Mouse (Mus musculus) midbrain, embryonic 10.5 days (tissue): ENCODE data around the gene Csde1. TPM values are rescaled to one million over a fixed set of nuclear protein-coding genes. Genes with fewer than 3 reads are reported as not detected.

ENCODE experiments used
- DNase-seq: peaks from one replicate; pipeline ENCODE4 v3.0.0-alpha.2; 2017; ENCODE audit warnings: low spot score
- H3K27ac ChIP-seq: fragments of 300-500 bp; sonication (generic); replicated peaks from 2 replicates; pipeline ENCODE4 v1.5.1; 2016; ENCODE audit warnings: mild to moderate bottlenecking
- H3K27me3 ChIP-seq: fragments of 300-500 bp; sonication (generic); 2 replicates; pipeline ENCODE4 v1.6.1; 2016; ENCODE audit warnings: low read depth, mild to moderate bottlenecking; ENCODE audit not compliant: poor library complexity, severe bottlenecking
- H3K36me3 ChIP-seq: fragments of 300-500 bp; sonication (generic); 2 replicates; pipeline ENCODE4 v1.6.1; 2016; ENCODE audit warnings: mild to moderate bottlenecking, moderate library complexity
- H3K4me1 ChIP-seq: fragments of 300-500 bp; sonication (generic); 2 replicates; pipeline ENCODE4 v1.6.1; 2016
- H3K4me3 ChIP-seq: fragments of 300-500 bp; sonication (generic); 2 replicates; pipeline ENCODE4 v1.5.1; 2016; ENCODE audit warnings: mild to moderate bottlenecking, moderate library complexity
- H3K9me3 ChIP-seq: fragments of 300-500 bp; sonication (generic); replicated peaks from 2 replicates; pipeline ENCODE4 v1.6.1; 2016; ENCODE audit warnings: mild to moderate bottlenecking
- WGBS: fragments of 180-500 bp; shearing (Covaris S2); methylation state at CpG from one replicate; pipeline ENCODE4 v1.1.7; 2016; 5-methylcytosine and 5-hydroxymethylcytosine counted together
- polyA plus RNA-seq: library from polyadenylated mRNA; unstranded; fragments of >200 nt; fragmentation: Nextera tagmentation; extraction: Ambion mirVana; gene quantifications from 2 replicates; pipeline ENCODE4 v1.2.1, GENCODE M21; 2016

The Csde1 gene
- polyA plus RNA-seq, 1 experiment from 2014 or later, result 448 TPM

DNA sequence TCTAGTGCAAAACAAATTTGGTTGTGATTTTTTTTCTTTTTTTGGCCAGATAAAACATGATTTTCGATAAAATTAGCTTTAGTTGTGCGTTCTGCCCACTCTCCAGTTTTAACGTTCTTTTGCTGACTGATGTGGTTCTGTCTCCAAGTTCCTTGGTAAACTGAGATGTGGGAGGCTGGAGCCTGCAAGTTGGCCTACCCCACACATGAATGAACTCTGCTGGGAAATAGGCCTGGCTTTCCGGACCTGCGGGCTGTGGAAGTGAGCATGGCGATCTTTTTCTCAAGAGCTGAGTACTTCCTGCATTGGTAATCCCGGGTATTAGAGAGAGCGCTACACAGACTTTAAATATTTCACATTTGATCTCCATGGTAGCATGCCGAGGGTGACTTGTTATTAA is 55.6 kb downstream of the Csde1 start:
- WGBS, result 94% methylated on average over 9 of the region's 9 CpGs
- H3K27me3 ChIP-seq, result no peaks in the 10 kb centered on the region
- DNase-seq, result no peak

DNA sequence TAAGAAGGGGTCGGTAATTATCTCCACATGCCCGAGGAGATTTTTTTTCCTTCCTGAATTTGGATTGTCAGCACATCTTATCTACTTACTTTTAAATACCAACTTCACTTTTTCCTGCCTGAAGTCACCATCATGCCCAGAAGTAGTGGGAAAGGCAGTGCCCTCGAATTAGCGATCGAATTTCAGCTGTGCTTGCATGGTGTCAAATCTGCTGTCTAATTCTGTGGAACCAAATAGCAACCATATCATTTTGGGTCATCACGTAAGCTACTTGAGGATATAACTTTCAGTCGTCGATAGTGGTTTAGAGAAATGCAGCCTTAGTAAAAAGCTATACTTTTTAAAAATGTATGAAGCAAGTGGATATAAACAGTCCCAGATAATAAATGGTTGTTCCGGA is 56.2 kb downstream of the Csde1 start:
- H3K36me3 ChIP-seq, result no peaks in the 10 kb centered on the region
- H3K4me3 ChIP-seq, result no peak overlapping the region

More for the DNA sequence above, 55.6 kb downstream of the Csde1 start:
- Histone ChIP-seq H3K36me3 (no peaks in the 10 kb centered on the region), H3K27ac (no peak overlapping the region), H3K9me3 (no peaks in the 10 kb centered on the region), H3K4me3 (no peak overlapping the region), H3K4me1 (no peaks in the 10 kb centered on the region)

DNA sequence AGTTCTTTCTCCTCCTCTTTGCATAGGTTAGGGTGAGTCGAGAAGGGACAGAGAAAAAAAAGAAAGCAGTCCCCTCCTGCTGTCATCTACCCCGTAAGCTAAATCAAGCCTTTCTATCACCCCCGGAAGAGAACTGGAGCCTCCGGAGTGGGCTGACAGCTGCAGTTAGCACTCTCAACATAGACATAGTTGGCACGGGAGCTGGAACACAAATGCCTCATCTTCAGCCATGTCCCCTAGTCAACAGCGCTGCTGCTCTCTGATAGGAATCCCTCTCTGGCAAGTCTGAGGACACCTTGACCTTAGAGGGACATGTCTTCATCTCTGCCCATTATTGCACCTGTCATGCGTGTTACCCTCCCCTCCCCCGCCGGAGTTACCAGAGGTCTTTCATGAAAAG is 59.1 kb downstream of the Csde1 start:
- 86% methylated on average over 9 of the region's 9 CpGs for whole genome bisulfite sequencing
- Histone ChIP-seq H3K27me3 (no peaks in the 10 kb centered on the region), H3K4me1 (no peaks in the 10 kb centered on the region), H3K27ac (no peak overlapping the region), H3K4me3 (no peak overlapping the region), H3K36me3 (no peaks in the 10 kb centered on the region), H3K9me3 (no peaks in the 10 kb centered on the region)
- no peak for DNase-seq

More for the DNA sequence above, 56.2 kb downstream of the Csde1 start:
- no peaks in the 10 kb centered on the region for H3K27me3 ChIP-seq
- DNase-seq, result no peak
- WGBS, result 94% methylated on average over 9 of the region's 9 CpGs
- no peaks in the 10 kb centered on the region for H3K4me1 ChIP-seq
- no peaks in the 10 kb centered on the region for H3K9me3 ChIP-seq
- no peak overlapping the region for H3K27ac ChIP-seq

DNA sequence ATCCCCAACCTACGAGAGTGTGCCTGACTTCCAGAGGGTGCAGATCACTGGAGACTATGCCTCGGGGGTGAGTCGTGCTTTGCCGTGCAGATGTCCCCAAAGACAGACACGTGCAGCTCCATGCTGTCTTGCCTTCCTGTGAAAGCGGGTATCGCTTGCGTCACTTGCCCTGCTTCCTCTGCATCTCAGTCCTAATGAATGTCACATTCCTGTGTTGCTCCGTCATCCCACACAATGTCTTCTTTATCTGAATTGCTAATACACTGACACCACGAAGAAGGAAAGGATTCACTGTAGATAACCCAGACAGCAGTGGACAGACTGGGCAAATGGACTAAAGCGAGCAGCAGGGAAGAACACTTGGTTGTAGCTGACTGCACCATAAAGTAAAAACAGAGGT is 60.8 kb downstream of the Csde1 start:
- Histone ChIP-seq H3K27me3 (no peaks in the 10 kb centered on the region), H3K9me3 (no peaks in the 10 kb centered on the region), H3K4me3 (no peak overlapping the region), H3K36me3 (no peaks in the 10 kb centered on the region), H3K4me1 (no peaks in the 10 kb centered on the region), H3K27ac (no peak overlapping the region)
- WGBS, result 80% methylated on average over 11 of the region's 11 CpGs
- DNase-seq, result no peak

DNA sequence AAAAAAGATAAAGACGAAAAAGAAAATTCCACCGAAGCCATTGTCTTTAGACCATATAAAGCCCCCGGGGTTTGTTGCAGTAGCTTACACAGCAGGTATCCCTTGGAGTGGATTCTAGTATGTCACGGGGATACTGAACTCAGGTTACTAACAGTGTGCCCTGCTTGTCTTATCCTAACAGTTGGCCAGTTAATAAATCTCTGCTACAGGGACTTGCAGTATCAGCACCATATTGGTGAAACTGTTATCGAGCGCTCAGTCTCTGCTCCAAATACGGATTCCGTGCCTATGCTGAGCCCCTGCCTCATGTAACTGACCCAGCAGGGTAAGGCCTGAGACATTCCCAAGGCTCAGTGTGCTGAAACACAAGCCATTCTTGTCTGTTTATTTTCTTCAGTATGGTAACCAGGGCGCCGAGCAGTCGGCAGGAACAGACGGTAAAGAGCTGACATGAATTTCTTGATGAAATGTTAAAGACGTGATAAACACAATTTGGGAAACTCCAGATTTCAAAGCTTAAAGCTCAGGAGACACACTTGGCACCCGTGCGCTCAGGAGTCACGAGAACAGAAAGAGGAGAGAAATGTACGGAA is 61.7 kb downstream of the Csde1 start:
- H3K27me3 ChIP-seq, result no peaks in the 10 kb centered on the region
- DNase-seq, result no peak
- no peak overlapping the region for H3K27ac ChIP-seq
- H3K36me3 ChIP-seq, result no peaks in the 10 kb centered on the region
- H3K9me3 ChIP-seq, result no peaks in the 10 kb centered on the region
- H3K4me3 ChIP-seq, result no peak overlapping the region
- no peaks in the 10 kb centered on the region for H3K4me1 ChIP-seq
- 88% methylated on average over 17 of the region's 17 CpGs for WGBS

DNA sequence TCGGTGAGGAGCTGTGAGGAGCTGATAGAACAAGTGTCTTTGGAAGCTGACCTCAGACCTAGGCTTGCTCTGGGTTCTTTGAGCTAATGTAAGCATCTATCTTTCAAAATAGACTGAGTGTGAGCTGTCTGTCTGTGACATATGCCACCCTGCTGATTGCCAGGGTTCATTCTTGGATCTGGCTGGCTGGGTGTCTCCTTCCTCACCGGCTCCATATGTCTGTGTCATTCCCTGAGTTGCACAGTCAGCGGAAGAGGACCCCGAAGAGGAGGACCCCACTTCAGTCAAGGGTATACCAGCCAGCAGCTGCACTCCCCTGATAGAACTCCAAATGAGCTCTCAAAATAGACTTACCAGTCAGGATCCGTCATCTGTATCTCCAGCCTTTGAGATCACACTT is 62.5 kb downstream of the Csde1 start:
- Histone ChIP-seq H3K27me3 (no peaks in the 10 kb centered on the region), H3K4me1 (no peaks in the 10 kb centered on the region), H3K9me3 (no peaks in the 10 kb centered on the region), H3K4me3 (no peak overlapping the region), H3K27ac (no peak overlapping the region), H3K36me3 (no peaks in the 10 kb centered on the region)
- DNase-seq, result no peak
- 88% methylated on average over 5 of the region's 5 CpGs for WGBS

DNA sequence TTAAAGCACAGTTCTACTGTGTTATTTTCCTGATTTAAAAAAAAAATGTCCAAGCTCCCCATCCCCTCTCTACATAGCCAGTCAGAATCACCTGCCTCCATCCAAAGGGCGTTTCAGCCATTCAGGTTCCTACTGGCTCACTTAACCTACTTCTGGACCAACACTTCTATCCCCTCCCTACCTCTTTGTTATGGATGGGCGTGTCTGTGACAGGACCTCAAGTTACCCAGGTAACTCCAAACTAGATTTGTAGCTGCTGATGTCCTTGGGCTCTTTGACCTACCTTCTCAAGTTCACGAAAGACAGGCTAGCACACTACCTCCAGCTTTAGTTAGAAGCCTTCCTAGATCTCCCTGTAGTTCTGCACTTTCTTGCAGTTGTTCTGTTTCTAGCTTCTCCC is 65.8 kb downstream of the Csde1 start:
- Histone ChIP-seq H3K27me3 (no peaks in the 10 kb centered on the region), H3K4me1 (no peaks in the 10 kb centered on the region), H3K36me3 (no peaks in the 10 kb centered on the region), H3K9me3 (no peaks in the 10 kb centered on the region), H3K4me3 (no peak overlapping the region), H3K27ac (no peak overlapping the region)
- no peak for DNase-seq
- 82% methylated on average over 3 of the region's 3 CpGs for WGBS

DNA sequence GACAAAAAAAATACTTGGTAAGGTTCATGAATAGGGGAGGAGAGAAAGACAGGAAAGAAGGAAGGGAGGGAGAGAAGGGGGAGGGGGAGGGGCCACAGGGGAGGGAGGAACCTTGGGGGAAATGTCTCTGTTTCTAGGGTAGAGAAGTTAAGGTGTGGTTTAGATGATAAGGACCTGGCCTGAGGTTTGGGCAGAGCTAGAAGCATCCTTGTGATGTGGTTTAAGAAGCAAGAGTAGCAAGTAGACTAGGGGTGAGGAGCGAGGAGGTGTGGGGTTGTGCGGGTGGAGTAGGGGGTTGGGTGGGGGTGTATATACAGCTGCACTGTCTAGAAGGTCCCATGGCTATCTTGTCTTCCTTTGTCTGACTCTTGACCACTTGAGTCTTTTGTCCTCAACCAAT is 71.5 kb downstream of the Csde1 start:
- Histone ChIP-seq H3K4me1 (no peaks in the 10 kb centered on the region), H3K27ac (no peak overlapping the region), H3K27me3 (no peaks in the 10 kb centered on the region), H3K36me3 (no peaks in the 10 kb centered on the region), H3K4me3 (no peak overlapping the region), H3K9me3 (no peaks in the 10 kb centered on the region)
- DNase-seq, result no peak
- WGBS, result 94% methylated on average over 2 of the region's 2 CpGs

DNA sequence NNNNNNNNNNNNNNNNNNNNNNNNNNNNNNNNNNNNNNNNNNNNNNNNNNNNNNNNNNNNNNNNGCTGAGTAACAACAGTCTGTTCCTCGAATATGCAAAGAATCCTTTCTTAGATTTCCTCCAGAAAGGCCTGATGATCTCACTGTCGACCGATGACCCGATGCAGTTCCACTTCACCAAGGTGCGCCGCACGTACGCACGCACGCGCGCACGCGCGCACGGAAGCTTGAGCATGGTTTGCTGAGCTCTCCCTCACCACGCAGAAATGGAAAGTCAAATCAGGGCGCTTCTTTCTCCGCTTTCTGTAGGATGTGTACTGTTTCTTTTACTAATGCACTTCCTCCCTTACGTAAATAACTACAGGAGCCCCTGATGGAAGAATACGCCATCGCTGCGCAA is 78.4 kb downstream of the Csde1 start:
- Histone ChIP-seq H3K4me3 (no peak overlapping the region), H3K36me3 (no peaks in the 10 kb centered on the region), H3K27me3 (peaks cover 41% of the 10 kb centered on the region), H3K4me1 (peaks cover 17% of the 10 kb centered on the region), H3K9me3 (no peaks in the 10 kb centered on the region), H3K27ac (no peak overlapping the region)
- 77% methylated on average over 23 of the region's 23 CpGs for WGBS
- no peak for DNase-seq

DNA sequence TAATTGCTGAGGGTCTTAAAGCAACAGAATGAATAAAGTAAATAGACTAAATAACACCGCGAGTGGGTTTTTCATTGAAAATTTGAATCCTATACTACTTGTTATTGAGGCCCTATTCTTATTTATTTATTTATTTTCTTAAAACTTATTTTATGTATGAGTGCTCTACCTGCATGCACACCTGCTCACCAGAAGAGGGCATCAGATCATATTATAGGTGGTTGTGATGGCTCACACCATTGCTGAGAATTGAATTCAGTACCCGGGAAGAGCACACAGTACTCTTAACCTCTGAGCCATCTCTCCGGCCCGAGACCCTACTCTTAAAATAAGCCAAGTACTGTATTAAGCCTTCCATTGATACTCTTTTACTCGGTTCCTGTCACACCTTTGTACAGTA is 79.4 kb downstream of the Csde1 start:
- WGBS, result 80% methylated on average over 6 of the region's 6 CpGs
- Histone ChIP-seq H3K27ac (no peak overlapping the region), H3K36me3 (no peaks in the 10 kb centered on the region), H3K4me3 (no peak overlapping the region), H3K27me3 (peaks cover 51% of the 10 kb centered on the region), H3K4me1 (peaks cover 17% of the 10 kb centered on the region), H3K9me3 (no peaks in the 10 kb centered on the region)
- DNase-seq, result no peak

DNA sequence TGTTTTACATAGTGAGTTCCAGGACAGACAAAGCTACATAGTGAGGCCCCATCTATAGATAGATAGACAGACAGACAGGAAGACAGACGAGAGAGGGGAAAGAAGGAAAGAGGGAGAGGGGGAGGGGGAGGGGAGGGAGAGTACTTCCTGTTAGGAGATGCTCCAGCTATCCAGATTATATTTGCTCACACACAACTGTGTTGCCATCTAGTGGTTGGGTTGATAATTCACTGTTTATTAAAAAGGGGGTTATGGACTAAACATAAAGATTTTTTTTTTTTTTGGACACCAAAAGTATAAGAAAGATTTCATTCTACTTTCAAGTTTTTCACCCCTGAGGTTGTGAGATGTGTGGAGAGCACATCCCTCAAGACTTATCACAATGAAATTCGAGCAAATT is 80.5 kb downstream of the Csde1 start:
- 73% methylated on average over 2 of the region's 2 CpGs for WGBS
- no peak for DNase-seq
- Histone ChIP-seq H3K4me3 (no peak overlapping the region), H3K4me1 (peaks cover 17% of the 10 kb centered on the region), H3K9me3 (no peaks in the 10 kb centered on the region), H3K27ac (no peak overlapping the region), H3K27me3 (peaks cover 57% of the 10 kb centered on the region), H3K36me3 (no peaks in the 10 kb centered on the region)

DNA sequence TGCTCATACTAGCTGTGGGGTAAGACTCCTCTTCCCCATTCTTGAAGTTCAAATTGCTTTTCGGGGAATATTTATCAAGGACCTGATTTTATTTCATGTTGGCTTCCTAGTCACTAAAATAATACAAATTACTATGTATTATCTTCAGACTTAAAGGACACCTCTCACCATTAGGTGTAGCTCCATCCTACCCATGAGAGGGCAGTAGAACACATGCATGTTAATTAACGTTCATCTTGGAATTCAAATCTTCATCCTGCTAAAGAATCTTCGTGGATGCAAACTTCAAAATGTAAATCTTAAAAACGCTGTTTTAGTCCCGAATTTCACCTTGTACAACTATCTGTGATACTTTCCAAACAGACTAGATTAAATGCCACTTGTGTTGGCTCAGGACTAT is 81.0 kb downstream of the Csde1 start:
- no peaks in the 10 kb centered on the region for H3K36me3 ChIP-seq
- no peaks in the 10 kb centered on the region for H3K9me3 ChIP-seq
- H3K4me1 ChIP-seq, result peaks cover 17% of the 10 kb centered on the region
- H3K4me3 ChIP-seq, result no peak overlapping the region
- no peak for DNase-seq
- no peak overlapping the region for H3K27ac ChIP-seq
- peaks cover 57% of the 10 kb centered on the region for H3K27me3 ChIP-seq
- 66% methylated on average over 5 of the region's 5 CpGs for WGBS

DNA sequence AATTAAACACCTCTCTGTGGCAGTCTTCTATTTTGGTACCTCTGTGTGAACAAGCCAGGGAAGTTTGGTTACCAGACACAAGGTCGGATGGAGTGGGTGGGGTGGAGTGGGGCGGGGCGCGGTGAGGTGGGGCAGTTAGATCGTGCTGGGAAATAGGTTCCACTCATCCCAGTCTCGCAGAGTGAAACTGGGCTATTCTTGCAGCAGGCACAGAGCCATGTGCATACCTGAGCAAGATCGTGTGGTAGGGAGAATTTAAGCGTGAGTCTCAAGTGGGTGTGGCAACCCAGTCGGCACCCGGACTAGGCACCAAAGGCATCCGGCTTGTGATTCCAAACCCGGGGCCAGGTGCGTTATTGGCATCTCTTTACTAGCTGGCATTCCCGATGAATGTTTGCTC is 81.7 kb downstream of the Csde1 start:
- Histone ChIP-seq H3K27ac (0 out of 2 replicates have a peak overlapping the region, but pooled peaks have one; percentile 75), H3K9me3 (no peaks in the 10 kb centered on the region), H3K27me3 (peaks cover 57% of the 10 kb centered on the region), H3K4me1 (peaks cover 17% of the 10 kb centered on the region), H3K4me3 (peak overlapping the region; percentile 68), H3K36me3 (no peaks in the 10 kb centered on the region)
- WGBS, result 3% methylated on average over 14 of the region's 14 CpGs
- DNase-seq, result no peak
